Mouse (Mus musculus): Measurements from ENCODE around the gene Chd9.

DNA sequence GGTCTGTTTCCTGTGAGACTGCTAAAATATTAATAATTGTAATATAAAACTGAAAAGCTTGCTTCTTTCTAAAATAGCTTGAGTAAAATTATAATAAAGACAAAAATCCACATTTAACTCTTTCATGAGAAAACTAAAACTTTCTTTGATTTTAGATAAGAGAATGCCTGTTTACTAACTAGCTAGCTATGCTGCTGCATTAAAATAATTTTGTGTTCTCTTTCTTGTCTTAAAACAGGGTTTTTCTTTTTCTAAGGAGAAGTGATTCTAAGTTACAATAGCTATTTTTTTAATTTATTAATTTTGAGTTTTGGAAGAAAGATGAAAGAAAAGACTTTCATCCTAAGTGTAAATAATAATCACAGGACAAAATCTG is 127.6 kb downstream of the Chd9 start:
- TF ChIP-seq CTCF (conservative IDR thresholded peaks at IDR 0.05; ENCODE audit: insufficient read depth, insufficient read length, low read depth, low read length) = no peak
- no peak for TF ChIP-seq POLR2A (IDR thresholded peaks at IDR 0.05; ENCODE audit: low read depth, low read length)
